In genomic region chr7:98960274-98960673, GRCm38 (mm10) we compare ENCODE assay signal across 25 mouse cellular contexts.
"Had no signal": no experiment of that assay in that cellular context is flagged by ENCODE, and none has a peak within 500 bp of the region (broad histone marks: within the 10 kb centered on the region; RNA-seq: fewer than 3 reads in every experiment).

No protein-coding gene starts in this region.

- DNase-seq: gastrocnemius, postnatal 14 days; gastrocnemius, postnatal 36 days; heart, adult 18-20 months; heart, postnatal 14 days; heart, postnatal 36 days; kidney, adult 11 months; kidney, adult 2 months; kidney, adult 9 months; kidney, postnatal 14 days; kidney, postnatal 36 days; layer of hippocampus, postnatal 36 days; left cerebral cortex, postnatal 4 days had no signal

- H3K9ac ChIP-seq: heart, embryonic 13.5 days; heart, embryonic 15.5 days; hindbrain, embryonic 13.5 days; hindbrain, embryonic 15.5 days; kidney, embryonic 15.5 days; limb, embryonic 13.5 days; limb, embryonic 15.5 days; liver, embryonic 12.5 days; liver, embryonic 14.5 days had no signal

- H3K4me3 ChIP-seq: heart, embryonic 10.5 days; heart, embryonic 13.5 days; heart, embryonic 15.5 days; hindbrain, embryonic 13.5 days; hindbrain, embryonic 15.5 days; kidney, embryonic 15.5 days; limb, embryonic 13.5 days; limb, embryonic 15.5 days; liver, embryonic 12.5 days had no signal

- H3K36me3 ChIP-seq: heart, embryonic 10.5 days; heart, embryonic 13.5 days; heart, embryonic 15.5 days; hindbrain, embryonic 13.5 days; hindbrain, embryonic 15.5 days; kidney, embryonic 15.5 days; limb, embryonic 13.5 days; limb, embryonic 15.5 days; liver, embryonic 12.5 days had no signal

- ATAC-seq: hindbrain, postnatal 0 days; intestine, embryonic 16.5 days; liver, embryonic 12.5 days had no signal

- H3K9me3 ChIP-seq: heart, embryonic 10.5 days; heart, embryonic 13.5 days; heart, embryonic 15.5 days; hindbrain, embryonic 13.5 days; hindbrain, embryonic 15.5 days; kidney, embryonic 15.5 days; limb, embryonic 13.5 days; limb, embryonic 15.5 days; liver, embryonic 12.5 days had no signal

- H3K27me3 ChIP-seq: heart, embryonic 13.5 days; heart, embryonic 15.5 days; hindbrain, embryonic 13.5 days; hindbrain, embryonic 15.5 days; kidney, embryonic 15.5 days; liver, embryonic 12.5 days had no signal

- H3K4me2 ChIP-seq: heart, embryonic 13.5 days; heart, embryonic 15.5 days; hindbrain, embryonic 13.5 days; hindbrain, embryonic 15.5 days; kidney, embryonic 15.5 days; limb, embryonic 13.5 days; limb, embryonic 15.5 days; liver, embryonic 12.5 days had no signal

- H3K27ac ChIP-seq: heart, embryonic 10.5 days; heart, embryonic 13.5 days; heart, embryonic 15.5 days; hindbrain, embryonic 13.5 days; hindbrain, embryonic 15.5 days; hindbrain, postnatal 0 days; kidney, embryonic 15.5 days; kidney, postnatal 0 days; limb, embryonic 13.5 days; limb, embryonic 15.5 days; liver, embryonic 12.5 days; liver, embryonic 14.5 days had no signal
